Mouse (Mus musculus) bone marrow, adult 2 months (tissue): ENCODE results near the gene Plekhg4.

Source experiments
- CTCF ChIP-seq: fragments of 200-500 bp; IDR thresholded peaks from 2 replicates; pipeline ENCODE4 v1.5.1; 2011; ENCODE audit warnings: low read length, control low read depth; ENCODE audit not compliant: control insufficient read depth, insufficient read depth
- POLR2A ChIP-seq: fragments of 200-500 bp; IDR thresholded peaks from 2 replicates; pipeline ENCODE4 v1.6.1; 2011; ENCODE audit warnings: low read depth, mild to moderate bottlenecking, control low read depth, low read length, borderline replicate concordance; ENCODE audit not compliant: control insufficient read depth

DNA sequence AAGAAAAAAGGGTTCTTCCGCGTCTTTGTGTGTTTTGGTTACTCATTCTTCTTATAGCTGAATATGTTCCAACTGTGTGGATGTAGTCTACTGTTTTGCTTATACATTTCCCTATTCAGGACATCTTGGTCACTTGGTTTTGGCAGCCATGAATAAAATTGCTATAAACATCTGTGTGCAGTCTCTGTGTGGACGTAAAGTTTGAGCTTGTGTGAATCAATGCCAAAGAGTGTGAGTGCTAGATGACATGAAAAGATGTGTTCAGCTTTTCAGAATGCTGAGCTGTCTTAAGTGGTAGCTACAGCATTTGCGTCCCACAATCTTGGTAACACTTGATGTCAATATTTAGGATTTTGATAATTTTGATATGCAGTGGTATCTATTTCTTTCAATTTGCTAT lies 46.7 kb downstream of the Plekhg4 start:
- TF ChIP-seq CTCF (no peak), POLR2A (no peak)
